Mouse (Mus musculus) intestine, embryonic 14.5 days (tissue): ENCODE data around the gene Fndc5. TPM values are rescaled to one million over a fixed set of nuclear protein-coding genes. Genes with fewer than 3 reads are reported as not detected.

Experiments
- ATAC-seq: fragments of 200-750 bp; cut with Nextera tagmentation; replicated peaks from 2 replicates; pipeline ENCODE4 v1.8.0; 2017; ENCODE audit warnings: low read depth, moderate number of reproducible peaks, moderate TSS enrichment, moderate library complexity; ENCODE audit not compliant: low FRiP score, low TSS enrichment
- DNase-seq: peaks from one replicate; pipeline ENCODE4 v3.0.0-alpha.2; 2018; ENCODE audit warnings: low spot score
- H3K27ac ChIP-seq: fragments of 300-500 bp; sonication (generic); 2 replicates; pipeline ENCODE4 v1.5.1; 2014; ENCODE audit warnings: low read depth, mild to moderate bottlenecking, control low read depth
- H3K27me3 ChIP-seq: fragments of 300-500 bp; sonication (generic); replicated peaks from 2 replicates; pipeline ENCODE4 v1.6.1; 2014; ENCODE audit warnings: low read length, control low read depth; ENCODE audit not compliant: control insufficient read depth, insufficient read depth
- H3K36me3 ChIP-seq: fragments of 300-500 bp; sonication (generic); 2 replicates; pipeline ENCODE4 v1.6.1; 2014; ENCODE audit warnings: low read length, control low read depth; ENCODE audit not compliant: control insufficient read depth, insufficient read depth
- H3K4me1 ChIP-seq: fragments of 300-500 bp; sonication (generic); replicated peaks from 2 replicates; pipeline ENCODE4 v1.6.1; 2014; ENCODE audit warnings: low read length, control low read depth, mixed read lengths; ENCODE audit not compliant: control insufficient read depth, insufficient read depth
- H3K4me2 ChIP-seq: fragments of 300-500 bp; sonication (generic); 2 replicates; pipeline ENCODE4 v1.6.1; 2014; ENCODE audit warnings: low read length
- H3K4me3 ChIP-seq: fragments of 300-500 bp; sonication (generic); 2 replicates; pipeline ENCODE4 v1.5.1; 2014; ENCODE audit warnings: low read depth, low read length, control low read depth, mixed read lengths
- H3K9ac ChIP-seq: fragments of 300-500 bp; sonication (generic); 2 replicates; pipeline ENCODE4 v1.6.1; 2014; ENCODE audit warnings: mild to moderate bottlenecking, low read length
- H3K9me3 ChIP-seq: fragments of 300-500 bp; sonication (generic); 2 replicates; pipeline ENCODE4 v1.6.1; 2016; ENCODE audit warnings: low read length, control low read depth; ENCODE audit not compliant: control insufficient read depth
- WGBS: fragments of 180-500 bp; shearing (Covaris S2); extraction: QIAGEN DNeasy Blood & Tissue Kit; methylation state at CpG from one replicate; pipeline ENCODE4 v1.1.7; 2014; 5-methylcytosine and 5-hydroxymethylcytosine counted together
- polyA plus RNA-seq: library from polyadenylated mRNA; unstranded; fragments of >200 nt; fragmentation: Nextera tagmentation; extraction: Ambion mirVana; gene quantifications from 2 replicates; pipeline ENCODE4 v1.2.1, GENCODE M21; 2014

Fndc5 gene
- polyA plus RNA-seq, 1 experiment from 2014 or later: 2.4 TPM

- Histone ChIP-seq H3K4me2 (no peak overlapping the region), H3K4me1 (peaks cover 8% of the 10 kb centered on the region; the same call in 1 of the 2 replicates), H3K36me3 (peaks cover 45% of the 10 kb centered on the region), H3K9ac (no peak overlapping the region), H3K27ac (no peak overlapping the region), H3K4me3 (no peak overlapping the region), H3K9me3 (no peaks in the 10 kb centered on the region), H3K27me3 (no peaks in the 10 kb centered on the region)
- WGBS: 71% methylated on average over 13 of the region's 13 CpGs
- no peak for ATAC-seq
- DNase-seq: peak; percentile 47
Measured at GRCm38 (mm10) chr4:129147552-129148103, 10.8 kb downstream of the Fndc5 start.

GRCm38 (mm10) chr4:129149321-129149720 lies 12.5 kb downstream of the Fndc5 start:
- no peak overlapping the region for H3K9ac ChIP-seq
- no peak overlapping the region for H3K4me2 ChIP-seq
- DNase-seq (no peak), ATAC-seq (no peak)
- H3K27me3 ChIP-seq: no peaks in the 10 kb centered on the region
- WGBS: 82% methylated on average over 1 of the region's 1 CpGs
- H3K9me3 ChIP-seq: no peaks in the 10 kb centered on the region
- peaks cover 4% of the 10 kb centered on the region; the same call in 1 of the 2 replicates for H3K4me1 ChIP-seq
- no peak overlapping the region for H3K4me3 ChIP-seq
- H3K27ac ChIP-seq: no peak overlapping the region
- H3K36me3 ChIP-seq: peaks cover 58% of the 10 kb centered on the region

- WGBS: 77% methylated on average over 4 of the region's 4 CpGs
Measured at GRCm38 (mm10) chr4:129151276-129151811, 14.5 kb downstream of the Fndc5 start.

GRCm38 (mm10) chr4:129157541-129157940 lies 20.7 kb downstream of the Fndc5 start:
- Histone ChIP-seq H3K4me1 (no peaks in the 10 kb centered on the region), H3K36me3 (peaks cover 63% of the 10 kb centered on the region), H3K27me3 (no peaks in the 10 kb centered on the region), H3K9me3 (no peaks in the 10 kb centered on the region), H3K27ac (0 out of 2 replicates have a peak overlapping the region, but pooled peaks have one; percentile 9), H3K4me2 (no peak overlapping the region), H3K9ac (no peak overlapping the region), H3K4me3 (no peak overlapping the region)
- ATAC-seq: no peak
- 68% methylated on average over 5 of the region's 5 CpGs for WGBS
- DNase-seq: no peak

More at GRCm38 (mm10) chr4:129151276-129151811, 14.5 kb downstream of the Fndc5 start:
- Histone ChIP-seq H3K36me3 (peaks cover 75% of the 10 kb centered on the region), H3K4me3 (no peak overlapping the region), H3K4me2 (no peak overlapping the region), H3K27ac (no peak overlapping the region), H3K9me3 (no peaks in the 10 kb centered on the region), H3K4me1 (peaks cover 4% of the 10 kb centered on the region; the same call in 1 of the 2 replicates), H3K9ac (no peak overlapping the region), H3K27me3 (no peaks in the 10 kb centered on the region)
- ATAC-seq (no peak), DNase-seq (no peak)

GRCm38 (mm10) chr4:129158549-129158948 lies 21.8 kb downstream of the Fndc5 start:
- no peaks in the 10 kb centered on the region for H3K4me1 ChIP-seq
- no peak overlapping the region for H3K4me2 ChIP-seq
- no peak overlapping the region for H3K9ac ChIP-seq
- no peaks in the 10 kb centered on the region for H3K27me3 ChIP-seq
- 59% methylated on average over 3 of the region's 3 CpGs for WGBS
- H3K4me3 ChIP-seq: no peak overlapping the region
- no peaks in the 10 kb centered on the region for H3K9me3 ChIP-seq
- peaks cover 57% of the 10 kb centered on the region for H3K36me3 ChIP-seq
- ATAC-seq (no peak), DNase-seq (no peak)
- no peak overlapping the region for H3K27ac ChIP-seq

GRCm38 (mm10) chr4:129161076-129161475 lies 24.3 kb downstream of the Fndc5 start:
- Histone ChIP-seq H3K4me2 (no peak overlapping the region), H3K4me1 (no peaks in the 10 kb centered on the region), H3K4me3 (no peak overlapping the region), H3K9ac (no peak overlapping the region), H3K27me3 (no peaks in the 10 kb centered on the region), H3K27ac (no peak overlapping the region), H3K9me3 (no peaks in the 10 kb centered on the region), H3K36me3 (peaks cover 51% of the 10 kb centered on the region)
- WGBS: 90% methylated on average over 1 of the region's 1 CpGs
- ATAC-seq (no peak), DNase-seq (no peak)

GRCm38 (mm10) chr4:129161581-129162255 lies 24.9 kb downstream of the Fndc5 start:
- Histone ChIP-seq H3K9me3 (no peaks in the 10 kb centered on the region), H3K27me3 (no peaks in the 10 kb centered on the region), H3K36me3 (peaks cover 54% of the 10 kb centered on the region), H3K9ac (no peak overlapping the region), H3K4me3 (no peak overlapping the region), H3K4me1 (no peaks in the 10 kb centered on the region), H3K4me2 (no peak overlapping the region), H3K27ac (no peak overlapping the region)
- 89% methylated on average over 4 of the region's 4 CpGs for WGBS
- ATAC-seq: no peak
- DNase-seq: no peak

GRCm38 (mm10) chr4:129172529-129172928 lies 35.7 kb downstream of the Fndc5 start:
- Histone ChIP-seq H3K4me3 (no peak overlapping the region), H3K9me3 (no peaks in the 10 kb centered on the region), H3K27me3 (no peaks in the 10 kb centered on the region), H3K9ac (no peak overlapping the region), H3K36me3 (peaks cover 81% of the 10 kb centered on the region), H3K4me1 (no peaks in the 10 kb centered on the region), H3K4me2 (no peak overlapping the region), H3K27ac (no peak overlapping the region)
- 70% methylated on average over 1 of the region's 1 CpGs for WGBS
- DNase-seq: no peak
- no peak for ATAC-seq
